Mouse (Mus musculus) heart, adult 2 months (tissue): ENCODE results near the gene Cyp4f16.
A peak's percentile ranks its signal among the peaks of the same experiment; 100 is the strongest.

Source experiments
- CTCF ChIP-seq: fragments of 200-600 bp; IDR thresholded peaks from 2 replicates; pipeline ENCODE4 v1.8.1; 2022; ENCODE audit warnings: antibody characterized with exemption, mild to moderate bottlenecking, moderate library complexity
- POLR2A ChIP-seq: fragments of 200-500 bp; IDR thresholded peaks from 2 replicates; pipeline ENCODE4 v1.6.1; 2011; ENCODE audit warnings: mild to moderate bottlenecking, low read depth, low read length, control low read depth; ENCODE audit not compliant: insufficient read depth

DNA sequence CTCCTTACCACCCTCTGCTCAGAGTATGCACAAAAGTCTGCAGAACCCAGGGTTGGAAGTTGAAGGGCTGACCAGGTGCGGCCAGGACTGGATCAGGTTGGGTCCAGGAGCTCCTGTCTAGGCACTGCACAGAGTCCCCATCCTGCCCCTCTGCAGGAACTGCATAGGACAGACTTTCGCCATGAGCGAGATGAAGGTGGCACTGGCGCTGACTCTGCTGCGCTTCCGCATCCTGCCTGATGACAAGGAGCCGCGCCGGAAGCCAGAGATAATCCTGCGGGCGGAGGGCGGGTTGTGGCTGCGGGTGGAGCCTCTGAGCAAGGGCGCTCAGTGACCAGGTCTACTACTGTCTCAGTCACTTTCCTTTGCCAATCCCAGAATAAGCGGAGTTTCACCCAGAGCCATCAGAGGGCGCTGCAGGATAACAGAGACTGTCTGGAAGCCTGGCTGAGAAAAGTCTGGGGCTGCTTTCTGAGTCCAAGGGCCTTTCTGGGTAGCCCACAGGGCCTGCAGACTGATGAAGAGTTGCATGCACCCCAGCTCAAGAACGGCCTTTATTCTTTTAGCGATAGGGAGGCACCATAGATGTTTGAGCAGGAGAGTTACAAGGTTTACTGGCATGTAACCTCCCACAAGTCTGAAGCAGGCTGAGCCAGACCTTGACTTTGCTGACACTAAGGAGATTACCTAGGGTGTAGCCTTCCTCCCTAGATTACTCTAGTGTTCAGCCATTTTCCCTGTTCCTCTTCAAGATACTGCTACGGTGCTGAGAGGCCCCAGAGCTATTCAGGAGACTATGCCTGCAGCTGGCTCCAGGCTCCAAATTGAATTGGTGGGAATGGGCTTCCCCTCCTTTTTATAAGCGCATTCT, 14.8 kb downstream of the Cyp4f16 start:
- TF ChIP-seq POLR2A (no peak), CTCF (peak; percentile 70)
